Mouse (Mus musculus): ENCODE results near the gene Serpinb11. TPM values are rescaled to one million over a fixed set of nuclear protein-coding genes. Genes with fewer than 3 reads are reported as not detected.

Gene Serpinb11
- polyA plus RNA-seq (2017; shearing (Covaris generic)): not detected

DNA sequence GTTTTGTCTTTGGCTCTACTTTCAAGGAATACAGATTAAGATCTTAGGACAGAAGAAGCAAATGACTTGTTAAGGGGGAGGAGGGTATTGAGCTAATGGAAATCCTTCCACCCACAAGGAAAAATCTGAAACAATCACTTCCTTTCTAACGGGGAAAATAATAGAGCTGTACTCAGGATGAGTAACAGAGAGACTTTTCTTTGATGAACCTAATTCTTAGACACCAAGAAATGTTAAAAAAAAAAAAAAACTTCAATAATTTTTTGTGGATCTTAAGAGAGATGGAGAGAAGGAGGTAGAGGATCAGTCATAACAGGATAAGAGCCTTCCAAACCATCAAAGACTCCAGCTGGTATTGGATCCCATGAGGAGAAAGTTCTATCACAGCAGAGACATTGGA is at the start of gene Serpinb11:
Gene Serpinb11 (plus strand): TSS at position 301 of the 400 bp plus-strand sequence.
- no peak for ATAC-seq

DNA sequence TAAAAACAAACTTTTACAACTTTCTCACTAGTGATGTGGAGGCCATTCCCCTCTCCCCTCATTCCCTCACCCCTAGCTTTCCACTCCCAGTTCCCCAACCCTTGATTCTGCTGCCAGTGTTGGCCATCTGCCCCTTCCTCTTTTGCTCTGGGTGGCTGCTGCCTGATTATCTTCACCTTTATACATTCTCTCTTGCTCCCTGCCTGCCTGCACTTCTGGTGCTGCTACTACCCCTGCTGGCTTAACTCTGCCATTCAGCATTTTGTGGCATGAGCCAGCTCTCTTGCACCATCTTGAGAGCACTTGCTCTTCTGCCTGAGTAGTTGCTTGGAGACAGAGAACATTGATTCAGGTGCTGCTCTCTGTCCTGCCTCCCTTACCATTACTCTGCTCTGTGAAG is 15.0 kb upstream of the Serpinb11 start:
- ATAC-seq: no peak

DNA sequence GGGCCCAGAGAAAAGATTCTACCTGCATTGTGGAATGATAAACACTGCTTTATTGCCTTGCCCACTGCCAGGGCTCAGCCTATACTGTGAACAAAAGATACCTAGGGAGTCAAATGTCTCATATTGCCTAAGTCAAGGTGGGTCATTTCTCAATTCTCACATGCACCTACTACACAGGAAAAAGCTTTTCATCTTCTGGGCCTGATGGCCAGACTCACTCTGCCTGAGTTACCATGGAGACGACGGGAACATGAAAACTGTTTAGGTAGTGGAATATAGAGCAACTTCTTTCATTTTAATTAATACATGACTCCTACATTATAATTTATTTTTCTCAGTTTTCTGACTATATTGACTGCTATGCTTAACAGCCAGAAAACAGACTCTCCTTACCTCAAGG is 14.2 kb upstream of the Serpinb11 start:
- no peak for ATAC-seq

DNA sequence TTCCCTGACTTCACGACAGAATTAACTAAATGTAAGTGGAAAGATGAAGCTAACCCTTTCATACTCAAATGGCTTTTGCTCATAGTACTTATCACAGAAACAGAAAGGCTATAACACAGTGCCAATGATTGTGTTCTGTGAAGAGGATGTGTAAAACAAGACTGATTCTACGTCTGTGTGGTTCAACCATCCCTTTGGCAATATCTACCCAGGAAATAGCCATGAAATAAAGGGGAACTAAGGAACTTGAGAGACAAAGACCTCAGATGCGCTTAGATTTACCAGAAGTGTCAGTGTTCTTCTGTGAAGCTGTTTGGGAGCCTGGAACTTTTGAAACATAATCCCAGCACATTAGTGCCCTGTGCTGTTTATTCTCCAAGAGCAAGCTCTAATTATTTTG is 10.6 kb upstream of the Serpinb11 start:
- no peak for ATAC-seq

DNA sequence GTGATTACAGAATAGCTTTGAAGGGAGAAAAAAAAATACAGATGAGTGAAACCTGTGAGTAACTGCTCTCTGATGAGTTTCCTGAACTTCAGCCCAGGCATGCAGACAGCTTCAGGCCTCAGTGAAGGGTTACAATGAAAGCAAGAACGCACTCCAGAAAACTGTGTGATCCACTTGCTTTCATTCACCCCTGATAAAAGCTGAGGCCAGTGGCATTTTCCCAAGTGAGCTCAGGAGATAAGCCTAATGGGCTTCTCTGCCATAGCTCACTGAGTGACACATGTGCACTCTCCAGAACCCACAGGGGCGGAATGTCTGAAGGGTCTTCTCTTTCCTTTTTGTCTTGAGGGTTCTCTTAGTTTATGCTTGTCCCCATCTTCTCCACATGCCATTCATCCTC is 9.9 kb upstream of the Serpinb11 start:
- no peak for ATAC-seq

DNA sequence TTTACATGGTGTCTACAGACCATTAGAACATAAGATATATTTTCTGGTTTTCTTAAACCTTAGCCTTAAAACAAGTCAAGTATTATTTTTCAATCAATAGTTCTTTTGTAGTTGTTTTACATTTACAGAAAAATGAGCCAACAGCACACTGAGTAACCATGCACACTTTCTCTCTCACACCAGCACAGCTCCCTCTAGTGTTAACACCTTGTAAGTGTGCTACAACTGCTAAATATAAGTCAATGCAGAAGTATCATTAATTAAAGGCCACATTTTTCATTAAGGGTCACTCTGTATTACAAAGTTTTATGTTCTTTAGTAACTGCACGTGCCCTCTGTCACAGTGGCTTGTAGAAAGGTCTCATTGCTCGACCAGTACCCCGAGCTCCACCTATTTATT is 8.0 kb upstream of the Serpinb11 start:
- ATAC-seq: no peak

DNA sequence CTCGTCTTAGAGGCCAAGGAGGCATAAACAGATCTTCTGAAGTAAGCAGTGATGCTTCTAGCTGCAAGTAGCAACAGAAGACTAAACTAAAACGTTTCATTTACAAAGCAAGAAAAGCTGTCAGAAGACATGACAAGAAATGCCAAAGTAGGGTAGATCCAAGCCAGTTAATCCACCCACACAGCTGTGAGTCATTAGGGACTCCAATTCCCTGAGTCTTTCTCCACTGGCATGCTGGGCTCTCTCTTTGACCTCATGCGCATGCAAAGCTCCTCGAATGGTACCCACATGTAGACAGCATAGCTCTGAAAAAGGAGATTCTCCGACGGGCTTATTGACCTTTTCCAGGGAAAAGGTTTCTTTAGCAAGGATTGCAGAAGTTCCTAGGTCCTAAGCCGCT is 5.0 kb downstream of the Serpinb11 start:
- ATAC-seq: no peak

DNA sequence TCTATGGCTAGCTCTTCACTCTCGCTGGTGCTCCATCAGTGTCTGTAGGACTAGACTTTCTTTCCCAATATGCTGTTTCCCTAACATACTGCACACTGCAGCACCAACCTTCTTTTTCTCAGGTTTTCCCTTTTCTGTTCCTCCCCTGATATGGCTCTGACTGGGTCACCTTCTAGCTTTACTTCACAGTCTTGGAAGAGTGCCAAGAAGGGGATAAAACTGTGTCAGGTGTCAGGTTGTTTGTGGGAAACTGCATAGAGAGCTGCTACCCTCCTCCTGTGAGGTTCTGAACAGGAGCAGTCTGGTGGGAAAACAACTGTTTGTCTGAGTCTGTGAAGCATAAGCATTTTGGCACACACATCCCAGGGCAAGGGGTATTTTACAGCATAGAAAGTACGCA is 7.9 kb downstream of the Serpinb11 start:
- ATAC-seq: no peak

DNA sequence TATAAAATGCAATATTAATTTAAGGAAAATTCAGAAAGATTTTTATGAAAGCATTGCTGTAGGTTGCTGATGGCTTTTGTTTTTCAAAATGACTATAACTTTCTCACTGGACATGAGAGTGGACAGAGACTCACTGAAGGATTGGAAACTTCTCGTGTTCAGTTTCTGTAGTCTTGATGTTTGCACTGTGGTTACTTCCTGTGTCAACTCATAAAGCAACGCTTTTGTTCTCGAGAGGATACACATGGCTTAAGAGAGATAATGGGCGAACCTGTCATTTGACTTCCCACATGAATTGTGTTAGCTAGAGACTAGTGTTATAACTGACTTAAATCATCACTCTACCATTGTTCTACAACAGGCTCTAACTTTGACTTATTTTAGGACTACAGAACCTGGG is 16.0 kb downstream of the Serpinb11 start:
- ATAC-seq: no peak

DNA sequence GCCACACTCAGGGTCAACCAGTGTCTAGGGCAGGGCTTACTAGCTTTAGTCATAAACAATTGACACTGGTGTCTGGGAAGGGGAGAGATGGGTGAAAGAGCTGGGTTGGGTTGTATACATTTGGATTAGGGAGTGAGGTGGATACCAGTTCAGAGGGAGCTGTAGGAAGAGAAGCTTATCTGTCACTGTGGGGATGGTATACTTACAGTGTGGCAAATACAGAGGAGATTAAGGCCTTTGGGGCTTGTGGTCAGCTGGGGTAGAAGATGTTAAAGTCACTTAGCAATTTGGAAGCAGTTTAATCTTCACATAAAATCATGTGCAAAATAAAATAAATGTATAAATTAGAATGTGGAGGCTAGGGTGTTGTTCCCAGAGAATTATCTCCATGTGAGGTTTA is 17.4 kb downstream of the Serpinb11 start:
- no peak for ATAC-seq

DNA sequence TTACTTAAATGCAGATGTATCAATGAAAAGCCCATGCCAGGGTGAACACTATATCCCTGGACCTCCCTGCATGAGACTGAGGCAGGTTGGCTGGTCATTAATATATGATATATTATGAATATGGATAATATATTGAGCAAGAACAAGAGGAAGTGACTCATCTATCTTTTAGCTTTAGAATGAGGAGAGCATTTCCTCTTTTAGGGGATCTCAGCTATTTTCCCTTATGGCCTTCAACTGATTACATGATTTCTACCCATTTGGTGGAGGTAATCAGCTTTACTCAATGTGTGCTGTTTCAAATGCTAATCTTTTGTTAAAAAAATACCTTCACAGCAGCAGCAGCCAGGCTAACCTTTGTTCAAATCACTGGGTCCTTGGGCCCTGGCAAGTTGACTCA is 20.5 kb downstream of the Serpinb11 start:
- ATAC-seq: no peak

DNA sequence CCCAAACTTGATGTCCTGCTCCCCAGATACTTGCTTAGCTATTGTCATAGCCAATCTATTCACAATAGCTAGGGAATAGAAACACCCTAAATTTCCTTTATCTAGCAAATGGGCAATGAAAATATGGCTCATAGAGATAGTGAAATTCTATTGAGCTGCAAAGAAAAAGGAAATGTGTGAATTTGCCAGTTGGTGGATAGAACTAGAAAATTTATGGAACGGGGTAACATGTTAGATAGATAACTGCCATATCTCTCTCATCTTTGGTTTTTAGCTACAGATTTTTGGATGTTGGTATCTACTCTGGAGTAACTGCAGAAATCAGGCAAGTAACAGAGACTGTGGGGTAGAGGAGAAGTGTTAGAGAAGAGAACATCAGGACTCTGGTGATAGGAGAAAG is 21.4 kb downstream of the Serpinb11 start:
- no peak for ATAC-seq

DNA sequence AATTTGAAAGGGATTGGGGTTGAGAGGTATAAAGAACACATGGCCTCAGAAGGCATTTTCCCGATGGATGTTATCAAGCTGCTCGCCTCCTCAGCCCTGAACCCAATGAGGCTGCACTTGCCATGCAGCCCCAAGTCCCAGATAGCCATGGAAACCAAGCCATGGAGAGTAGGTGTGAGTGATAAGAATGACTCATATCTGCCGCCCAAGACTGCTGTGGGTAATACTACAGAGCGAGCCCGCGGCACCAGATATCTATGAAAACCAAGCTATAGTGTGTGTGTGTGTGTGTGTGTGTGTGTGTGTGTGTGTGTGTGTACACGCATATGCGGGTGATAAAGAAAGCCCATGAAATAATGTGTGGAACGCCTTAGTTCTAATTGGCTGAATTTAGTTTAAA is 23.5 kb downstream of the Serpinb11 start:
- ATAC-seq: no peak

DNA sequence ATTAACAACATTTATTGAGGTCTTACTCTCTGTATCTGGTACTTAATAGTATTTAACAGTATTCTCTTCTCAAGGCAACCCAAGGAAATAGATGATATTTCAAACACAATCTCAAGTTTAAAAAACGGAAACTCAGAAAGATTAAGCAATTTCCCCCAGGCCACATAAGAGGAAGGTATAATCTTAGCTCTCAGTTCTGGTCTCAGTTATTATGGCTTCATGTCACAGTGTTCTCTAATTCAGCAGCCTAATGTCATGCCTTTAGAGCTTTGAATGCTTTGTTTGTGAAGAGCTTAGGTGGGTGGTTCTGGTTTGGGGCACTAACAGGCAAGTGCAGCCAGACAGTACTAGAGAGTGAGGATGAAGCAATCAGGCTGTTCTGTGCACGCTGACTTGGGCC is 28.8 kb downstream of the Serpinb11 start:
- no peak for ATAC-seq

DNA sequence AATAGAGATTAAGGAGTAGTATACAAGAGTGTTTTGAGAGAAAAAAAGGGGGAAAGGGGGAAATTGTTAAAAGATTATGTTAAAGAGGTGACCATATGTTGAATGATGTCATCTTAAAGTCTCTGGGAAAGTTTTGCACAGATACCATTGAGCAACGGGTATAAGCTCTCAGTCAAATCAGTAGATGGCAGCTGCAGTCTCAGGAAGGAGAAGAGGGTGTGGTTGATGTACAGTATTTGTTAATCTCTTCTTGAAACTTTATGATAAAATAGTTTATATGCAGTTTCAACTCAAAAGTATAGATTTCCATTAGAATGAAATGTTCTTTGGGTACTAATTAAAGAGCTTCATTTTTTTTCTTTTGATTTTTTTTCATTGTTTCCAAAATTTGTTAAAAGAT is 36.5 kb downstream of the Serpinb11 start:
- no peak for ATAC-seq

DNA sequence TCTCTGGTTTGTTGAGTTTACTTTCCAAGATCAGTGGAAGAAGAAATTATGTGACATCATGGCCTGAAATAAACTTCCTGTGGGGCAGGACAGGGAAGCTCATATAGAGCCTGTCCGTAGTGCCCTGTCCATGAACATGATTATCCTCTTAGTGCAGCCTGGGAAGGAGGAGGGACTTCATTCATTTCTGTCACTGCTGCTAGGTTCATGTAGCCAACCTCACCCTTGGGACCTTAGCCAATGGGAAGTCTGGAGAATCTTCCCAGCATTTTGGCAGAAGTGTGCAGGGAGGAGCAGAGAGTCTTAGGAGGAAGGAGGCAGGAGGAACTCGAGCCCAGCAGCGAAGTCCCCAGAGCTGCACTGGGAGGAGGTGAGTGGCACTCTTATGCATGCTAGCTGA is 38.4 kb downstream of the Serpinb11 start, which contains the start of gene Serpinb7:
Gene Serpinb7 (plus strand): TSS at position 301 of the 400 bp plus-strand sequence.
- no peak for ATAC-seq

DNA sequence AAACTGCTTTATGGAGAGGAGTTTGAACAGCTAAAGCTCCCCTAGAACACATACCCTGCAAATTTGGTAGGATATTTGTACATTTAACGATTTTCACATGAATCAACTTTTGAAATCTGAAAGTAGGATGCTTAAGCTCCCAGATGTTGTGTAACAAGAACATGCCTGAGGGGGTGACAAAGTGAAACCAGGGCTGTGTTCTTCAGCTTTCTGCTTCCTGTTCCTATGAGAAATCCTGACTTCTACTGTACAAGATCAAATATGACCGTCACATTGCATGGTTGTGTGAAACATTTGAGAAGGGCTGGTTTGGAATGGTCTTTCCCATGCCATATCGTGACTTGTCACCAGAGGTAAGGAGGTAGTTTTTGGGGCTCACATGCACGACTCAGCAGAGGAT is 41.1 kb downstream of the Serpinb11 start:
- no peak for ATAC-seq

DNA sequence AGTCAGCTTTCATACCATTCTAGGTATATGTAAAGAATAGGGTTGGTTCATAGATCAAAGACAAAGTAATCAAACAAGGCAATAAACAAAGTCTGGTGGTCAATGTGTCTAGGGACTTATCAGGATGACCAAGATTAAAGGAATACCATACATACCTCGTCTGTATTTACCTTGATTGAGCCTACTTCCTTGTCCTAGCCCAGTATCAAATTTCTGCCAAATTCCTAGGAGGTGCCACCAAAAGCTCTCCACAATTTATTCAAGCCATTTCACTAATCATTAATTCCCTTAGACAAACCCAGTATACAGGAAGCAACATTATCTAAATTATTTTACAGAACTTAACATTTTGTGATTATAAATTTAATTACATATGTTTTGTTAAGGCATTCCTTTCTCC is 53.7 kb downstream of the Serpinb11 start:
- no peak for ATAC-seq

DNA sequence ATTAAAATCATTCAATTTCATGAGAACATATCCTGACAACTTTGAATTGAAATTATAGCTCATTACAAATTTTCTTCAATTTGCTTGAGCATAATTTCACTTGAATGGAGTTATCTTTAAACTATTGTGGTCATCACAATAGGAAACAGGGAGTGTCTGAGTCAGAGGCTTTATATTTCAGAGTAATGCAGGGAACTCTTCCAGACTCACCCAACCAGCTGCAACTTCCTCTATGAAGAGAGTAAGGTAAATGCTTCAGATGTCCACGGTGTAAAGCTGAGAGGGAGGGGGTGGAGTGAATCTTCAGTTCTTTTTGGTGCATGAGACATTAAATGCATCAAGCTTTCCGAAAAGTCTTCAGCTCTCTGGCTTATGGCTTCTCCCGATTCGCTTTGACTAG is 61.5 kb downstream of the Serpinb11 start:
- no peak for ATAC-seq

Other genes starting within 250 kb of the Serpinb11 start
- gene Serpinb3b, start 82.8 kb upstream of the Serpinb11 start, polyA plus RNA-seq (2017; shearing (Covaris generic)): not detected
- gene Serpinb3c, start 82.8 kb upstream of the Serpinb11 start, polyA plus RNA-seq (2017; shearing (Covaris generic)): not detected
- gene Serpinb7, start 38.5 kb downstream of the Serpinb11 start, polyA plus RNA-seq (2017; shearing (Covaris generic)): not detected
- not detected for gene Serpinb2, start 150.2 kb downstream of the Serpinb11 start, polyA plus RNA-seq (2017; shearing (Covaris generic))
- not detected for gene Serpinb8, start 228.8 kb downstream of the Serpinb11 start, polyA plus RNA-seq (2017; shearing (Covaris generic))